Mouse (Mus musculus) heart, embryonic 13.5 days (tissue): Measurements from ENCODE around the gene Specc1. TPM values are rescaled to one million over a fixed set of nuclear protein-coding genes. Genes with fewer than 3 reads are reported as not detected.

Source experiments
- ATAC-seq: fragments of 200-750 bp; cut with Nextera tagmentation; 2 replicates; pipeline ENCODE4 v1.8.0; 2017; ENCODE audit warnings: moderate TSS enrichment; ENCODE audit not compliant: insufficient number of reproducible peaks, low FRiP score, low TSS enrichment; ENCODE audit errors: extremely low read depth
- H3K27ac ChIP-seq: fragments of 300-500 bp; sonication (generic); replicated peaks from 2 replicates; pipeline ENCODE4 v1.5.1; 2015; ENCODE audit warnings: moderate library complexity, mild to moderate bottlenecking, inconsistent platforms
- H3K27me3 ChIP-seq: fragments of 300-500 bp; sonication (generic); replicated peaks from 2 replicates; pipeline ENCODE4 v1.6.1; 2015; ENCODE audit warnings: mild to moderate bottlenecking, inconsistent platforms
- H3K36me3 ChIP-seq: fragments of 300-500 bp; sonication (generic); 2 replicates; pipeline ENCODE4 v1.6.1; 2015; ENCODE audit warnings: mild to moderate bottlenecking, inconsistent platforms
- H3K4me1 ChIP-seq: fragments of 300-500 bp; sonication (generic); 2 replicates; pipeline ENCODE4 v1.6.1; 2015; ENCODE audit warnings: inconsistent platforms
- H3K4me2 ChIP-seq: fragments of 300-500 bp; sonication (generic); 2 replicates; pipeline ENCODE4 v1.6.1; 2015; ENCODE audit warnings: inconsistent platforms, mild to moderate bottlenecking, moderate library complexity
- H3K4me3 ChIP-seq: fragments of 300-500 bp; sonication (generic); 2 replicates; pipeline ENCODE4 v1.5.1; 2015; ENCODE audit warnings: moderate library complexity, mild to moderate bottlenecking, inconsistent platforms
- H3K9ac ChIP-seq: fragments of 300-500 bp; sonication (generic); 2 replicates; pipeline ENCODE4 v1.6.1; 2015; ENCODE audit warnings: inconsistent platforms, mild to moderate bottlenecking, moderate library complexity
- H3K9me3 ChIP-seq: fragments of 300-500 bp; sonication (generic); 2 replicates; pipeline ENCODE4 v1.6.1; 2016; ENCODE audit warnings: inconsistent platforms
- WGBS: fragments of 180-500 bp; shearing (Covaris S2); methylation state at CpG from one replicate; pipeline ENCODE4 v1.1.7; 2015; ENCODE audit warnings: mixed read lengths; 5-methylcytosine and 5-hydroxymethylcytosine counted together
- polyA plus RNA-seq: library from polyadenylated mRNA; unstranded; fragments of >200 nt; fragmentation: Nextera tagmentation; extraction: Ambion mirVana; gene quantifications from 2 replicates; pipeline ENCODE4 v1.2.1, GENCODE M21; 2015

The Specc1 gene
- polyA plus RNA-seq, 1 experiment from 2014 or later: 13.1 TPM

DNA sequence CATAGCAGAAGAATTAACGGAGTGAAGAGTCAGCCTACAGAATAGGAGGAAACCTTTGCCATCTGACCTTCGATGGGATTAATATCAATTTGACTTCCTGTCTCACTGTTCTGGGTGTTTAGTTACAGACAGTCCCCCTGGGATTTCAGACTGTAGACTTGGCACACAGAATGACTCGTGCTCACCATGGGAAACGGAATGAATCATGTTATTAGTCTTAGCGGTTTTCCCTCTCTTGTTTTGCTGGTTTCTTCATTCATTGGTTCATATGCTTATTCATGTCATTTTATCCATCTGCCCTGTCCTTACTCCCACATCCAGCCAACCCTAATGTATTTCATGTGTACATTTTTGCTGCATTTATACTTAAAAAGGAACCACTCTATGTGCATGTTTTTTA lies 14.3 kb downstream of the Specc1 start:
- no peak for ATAC-seq
- no peak overlapping the region for H3K27ac ChIP-seq
- no peak overlapping the region for H3K9ac ChIP-seq
- H3K9me3 ChIP-seq: no peaks in the 10 kb centered on the region
- H3K4me3 ChIP-seq: no peak overlapping the region
- peaks cover 2% of the 10 kb centered on the region; the same call in 1 of the 2 replicates for H3K27me3 ChIP-seq
- WGBS: 54% methylated on average over 5 of the region's 5 CpGs
- no peak overlapping the region for H3K4me2 ChIP-seq
- H3K36me3 ChIP-seq: no peaks in the 10 kb centered on the region
- H3K4me1 ChIP-seq: peaks cover 6% of the 10 kb centered on the region

DNA sequence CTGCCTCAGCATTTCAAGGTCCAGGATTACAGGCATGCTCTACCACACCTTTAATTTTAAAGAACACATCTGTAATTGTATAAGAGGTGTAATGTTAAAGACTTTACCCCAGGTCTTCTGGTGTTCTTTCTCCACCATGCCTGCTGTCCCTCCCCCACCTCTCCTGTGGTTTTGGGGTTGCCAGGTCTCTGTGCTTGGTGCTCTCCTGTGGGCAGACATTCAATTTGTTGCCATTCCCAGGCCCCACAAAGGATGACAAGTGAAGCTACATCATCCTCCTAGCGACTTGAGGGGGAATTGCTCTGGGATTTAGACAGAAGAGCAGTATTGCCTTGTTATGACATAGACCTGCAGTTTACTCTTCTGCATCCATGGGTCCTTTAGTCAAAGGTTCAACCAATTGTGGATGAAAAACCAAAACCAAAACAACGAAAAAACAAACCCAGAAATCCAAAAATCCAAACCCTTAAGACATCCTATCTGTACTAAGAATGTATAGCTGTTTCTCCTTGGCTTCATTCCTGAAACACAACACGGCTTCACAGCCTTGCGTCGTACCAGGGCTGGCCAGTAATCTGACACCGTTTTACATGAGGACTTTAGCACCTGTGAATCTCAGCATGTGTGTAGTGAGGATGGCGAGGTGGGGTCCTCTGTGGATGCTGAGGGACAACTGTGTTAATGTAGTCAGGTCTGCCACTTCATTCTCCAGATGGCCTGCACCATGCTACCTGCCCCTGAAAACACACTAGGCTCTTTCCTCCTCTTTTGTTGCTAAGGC lies 15.1 kb downstream of the Specc1 start:
- H3K4me1 ChIP-seq: peaks cover 6% of the 10 kb centered on the region
- H3K4me3 ChIP-seq: no peak overlapping the region
- no peak overlapping the region for H3K4me2 ChIP-seq
- ATAC-seq: no peak
- no peaks in the 10 kb centered on the region for H3K36me3 ChIP-seq
- 49% methylated on average over 7 of the region's 7 CpGs for WGBS
- H3K27ac ChIP-seq: no peak overlapping the region
- H3K9me3 ChIP-seq: no peaks in the 10 kb centered on the region
- H3K27me3 ChIP-seq: peaks cover 2% of the 10 kb centered on the region; the same call in 1 of the 2 replicates
- no peak overlapping the region for H3K9ac ChIP-seq

DNA sequence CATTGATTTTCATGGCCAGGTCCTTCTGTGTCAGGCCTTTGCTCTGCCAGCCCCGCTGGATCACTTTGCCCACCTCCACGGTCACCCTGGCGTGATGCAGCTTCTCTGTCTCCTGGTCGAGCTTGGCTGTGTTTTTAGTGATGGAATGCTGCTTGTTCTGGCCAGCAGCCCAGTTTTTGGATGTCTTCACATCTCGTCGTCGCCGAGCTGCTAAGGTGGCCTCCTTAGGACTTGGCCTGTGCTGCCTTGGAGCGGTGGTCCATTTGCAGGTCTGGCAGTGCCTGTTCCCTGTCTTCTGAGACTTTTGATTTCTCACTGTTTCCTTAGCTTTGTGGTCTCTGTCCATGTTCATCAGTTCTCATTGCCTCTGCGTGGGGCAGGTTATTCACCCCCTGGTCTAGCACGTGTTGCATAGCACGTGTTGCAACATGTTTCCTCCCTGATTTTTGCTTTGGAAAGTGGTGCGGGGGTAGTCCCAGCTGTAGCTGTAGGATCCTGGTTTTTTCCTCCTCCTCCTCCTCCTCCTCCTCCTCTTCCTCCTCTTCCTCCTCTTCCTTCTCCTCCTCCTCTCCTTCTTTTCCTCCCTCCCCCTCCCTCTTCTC lies 17.6 kb downstream of the Specc1 start:
- H3K9ac ChIP-seq: no peak overlapping the region
- no peak overlapping the region for H3K4me2 ChIP-seq
- no peak for ATAC-seq
- no peak overlapping the region for H3K4me3 ChIP-seq
- no peaks in the 10 kb centered on the region for H3K9me3 ChIP-seq
- WGBS: 43% methylated on average over 13 of the region's 13 CpGs
- H3K4me1 ChIP-seq: peaks cover 6% of the 10 kb centered on the region
- no peak overlapping the region for H3K27ac ChIP-seq
- no peaks in the 10 kb centered on the region for H3K36me3 ChIP-seq
- peaks cover 2% of the 10 kb centered on the region; the same call in 1 of the 2 replicates for H3K27me3 ChIP-seq

DNA sequence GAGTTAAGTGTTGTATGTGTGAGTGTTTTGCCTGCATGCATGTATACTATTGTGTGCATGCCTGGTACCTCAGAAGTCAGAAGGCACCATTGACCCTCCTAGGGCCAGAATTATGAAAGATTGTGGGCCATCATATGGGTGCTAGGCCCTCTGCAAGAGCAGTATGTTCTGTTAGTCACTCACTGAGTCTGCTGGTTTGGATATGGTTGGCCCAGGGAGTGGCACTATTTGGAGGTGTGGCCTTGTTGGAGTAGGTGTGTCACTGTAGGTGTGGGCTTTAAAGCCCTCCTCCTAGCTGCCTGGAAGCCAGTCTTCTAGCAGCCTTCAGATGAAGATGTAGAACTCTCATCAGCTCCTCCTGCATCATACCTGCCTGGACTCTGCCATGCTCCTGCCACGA lies 19.2 kb downstream of the Specc1 start:
- Histone ChIP-seq H3K27ac (no peak overlapping the region), H3K9me3 (no peaks in the 10 kb centered on the region), H3K4me1 (peaks cover 6% of the 10 kb centered on the region), H3K27me3 (peaks cover 2% of the 10 kb centered on the region; the same call in 1 of the 2 replicates), H3K36me3 (no peaks in the 10 kb centered on the region), H3K9ac (no peak overlapping the region), H3K4me3 (no peak overlapping the region), H3K4me2 (no peak overlapping the region)
- WGBS: 73% methylated on average over 1 of the region's 1 CpGs
- no peak for ATAC-seq

DNA sequence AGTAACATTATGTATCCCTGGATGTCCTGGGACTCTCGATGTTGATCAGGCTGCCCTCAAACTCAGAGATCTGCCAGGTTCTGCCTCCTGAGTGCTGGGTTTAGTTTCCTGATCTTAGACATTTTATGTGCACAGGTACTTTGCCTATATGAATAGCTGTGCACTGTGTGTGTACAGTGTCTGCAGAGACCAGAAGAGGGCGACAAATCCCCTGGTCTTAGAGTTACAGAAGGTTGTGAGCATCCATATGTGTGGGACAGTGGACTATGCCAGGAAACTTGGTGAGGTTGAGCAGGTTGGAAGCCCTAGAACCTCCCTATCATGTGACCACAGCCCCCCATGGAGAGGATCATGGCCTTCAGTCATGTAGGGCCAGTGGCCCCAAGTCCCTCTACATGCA lies 24.7 kb downstream of the Specc1 start:
- Histone ChIP-seq H3K9ac (no peak overlapping the region), H3K27me3 (no peaks in the 10 kb centered on the region), H3K36me3 (no peaks in the 10 kb centered on the region), H3K27ac (no peak overlapping the region), H3K4me1 (no peaks in the 10 kb centered on the region), H3K4me3 (no peak overlapping the region), H3K9me3 (no peaks in the 10 kb centered on the region), H3K4me2 (no peak overlapping the region)
- 63% methylated on average over 2 of the region's 2 CpGs for WGBS
- ATAC-seq: no peak

DNA sequence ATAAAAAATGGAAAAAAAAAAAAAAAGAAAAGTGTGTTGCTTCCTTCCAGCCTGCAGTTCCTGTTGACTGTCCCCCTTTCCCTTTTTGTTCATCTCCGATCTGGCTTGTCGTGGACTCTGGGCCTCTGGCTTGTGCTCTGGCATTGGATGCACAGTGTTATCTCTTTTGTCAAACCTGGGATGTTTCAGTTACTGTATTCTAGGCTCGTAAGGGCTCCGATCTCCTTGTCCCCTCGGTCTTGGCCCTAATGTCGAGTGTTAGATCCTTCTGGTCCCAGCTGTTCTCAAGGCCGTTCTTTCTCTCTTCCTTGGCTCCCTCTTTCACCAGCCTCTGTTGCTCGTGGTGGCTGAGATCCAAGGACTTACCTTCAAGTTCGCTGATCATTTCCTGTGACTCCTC lies 26.3 kb downstream of the Specc1 start:
- Histone ChIP-seq H3K4me1 (no peaks in the 10 kb centered on the region), H3K27me3 (no peaks in the 10 kb centered on the region), H3K27ac (no peak overlapping the region), H3K9me3 (no peaks in the 10 kb centered on the region), H3K4me2 (no peak overlapping the region), H3K4me3 (no peak overlapping the region), H3K36me3 (no peaks in the 10 kb centered on the region), H3K9ac (no peak overlapping the region)
- ATAC-seq: no peak
- WGBS: 82% methylated on average over 9 of the region's 9 CpGs

DNA sequence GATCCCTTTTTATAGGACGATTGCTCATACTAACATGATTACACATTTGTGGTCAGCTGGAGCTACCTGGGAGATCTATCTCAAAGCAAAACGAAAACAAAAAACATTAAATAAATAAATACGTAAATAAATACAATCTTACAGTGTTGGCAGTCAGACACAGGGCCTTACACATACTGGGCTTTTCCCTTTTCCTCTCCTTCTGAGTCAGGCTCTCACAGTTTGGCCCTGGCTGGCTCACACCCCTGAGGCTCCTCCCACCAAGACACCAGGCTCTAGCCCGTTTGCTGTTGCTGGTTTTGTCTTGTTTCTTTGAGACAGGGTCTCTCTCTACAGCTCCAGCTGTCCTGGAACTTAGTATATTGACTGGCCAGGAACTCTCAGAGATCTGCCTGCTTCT lies 30.4 kb downstream of the Specc1 start:
- Histone ChIP-seq H3K4me1 (no peaks in the 10 kb centered on the region), H3K9me3 (no peaks in the 10 kb centered on the region), H3K36me3 (no peaks in the 10 kb centered on the region), H3K27ac (no peak overlapping the region), H3K27me3 (no peaks in the 10 kb centered on the region), H3K4me2 (no peak overlapping the region), H3K4me3 (no peak overlapping the region), H3K9ac (no peak overlapping the region)
- no peak for ATAC-seq
- 66% methylated on average over 4 of the region's 4 CpGs for WGBS

DNA sequence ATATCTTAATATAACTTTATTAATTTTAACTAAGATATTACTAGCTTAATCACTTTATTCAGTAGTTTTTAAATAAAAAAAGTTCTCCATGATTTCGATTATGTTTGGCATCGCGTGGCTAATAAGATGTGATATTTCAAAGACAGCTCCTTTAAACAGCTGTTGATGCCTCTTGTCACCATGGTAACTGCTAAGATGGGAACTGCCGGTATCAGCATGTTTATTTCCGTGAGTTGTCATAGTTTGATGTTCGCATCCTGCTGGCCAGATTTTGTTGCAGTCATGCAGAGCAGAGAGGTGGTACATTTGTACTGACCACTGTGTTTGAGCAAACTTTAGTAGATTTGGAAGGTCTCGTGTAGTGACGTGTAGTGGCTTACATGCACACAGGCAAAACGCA lies 33.1 kb downstream of the Specc1 start:
- no peaks in the 10 kb centered on the region for H3K9me3 ChIP-seq
- no peaks in the 10 kb centered on the region for H3K36me3 ChIP-seq
- no peak overlapping the region for H3K9ac ChIP-seq
- H3K4me2 ChIP-seq: no peak overlapping the region
- no peaks in the 10 kb centered on the region for H3K4me1 ChIP-seq
- H3K4me3 ChIP-seq: no peak overlapping the region
- no peak overlapping the region for H3K27ac ChIP-seq
- ATAC-seq: no peak
- 69% methylated on average over 9 of the region's 9 CpGs for WGBS
- no peaks in the 10 kb centered on the region for H3K27me3 ChIP-seq

DNA sequence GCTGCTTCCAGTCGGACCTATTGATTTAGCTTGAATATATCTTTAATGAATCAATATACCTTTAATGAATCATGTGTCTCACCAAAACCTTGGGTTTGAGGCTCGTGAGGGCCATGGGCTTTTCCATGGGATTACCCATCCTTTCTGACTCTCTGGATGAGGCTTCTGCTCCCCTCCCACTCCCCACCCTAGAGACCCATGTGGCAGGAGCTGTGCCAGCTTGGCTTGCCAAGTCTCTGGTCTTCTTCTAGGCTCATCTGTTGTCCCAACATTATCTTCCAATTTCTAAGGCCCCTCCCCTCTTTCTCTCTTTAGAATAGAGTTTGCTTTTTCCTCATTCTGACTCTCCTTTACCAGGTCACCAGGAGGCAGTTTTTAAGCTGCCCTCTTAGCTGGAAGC lies 35.0 kb downstream of the Specc1 start:
- H3K27ac ChIP-seq: no peak overlapping the region
- H3K36me3 ChIP-seq: no peaks in the 10 kb centered on the region
- no peak overlapping the region for H3K4me3 ChIP-seq
- H3K4me1 ChIP-seq: no peaks in the 10 kb centered on the region
- 62% methylated on average over 2 of the region's 2 CpGs for WGBS
- ATAC-seq: no peak
- no peak overlapping the region for H3K9ac ChIP-seq
- no peak overlapping the region for H3K4me2 ChIP-seq
- no peaks in the 10 kb centered on the region for H3K27me3 ChIP-seq
- no peaks in the 10 kb centered on the region for H3K9me3 ChIP-seq

DNA sequence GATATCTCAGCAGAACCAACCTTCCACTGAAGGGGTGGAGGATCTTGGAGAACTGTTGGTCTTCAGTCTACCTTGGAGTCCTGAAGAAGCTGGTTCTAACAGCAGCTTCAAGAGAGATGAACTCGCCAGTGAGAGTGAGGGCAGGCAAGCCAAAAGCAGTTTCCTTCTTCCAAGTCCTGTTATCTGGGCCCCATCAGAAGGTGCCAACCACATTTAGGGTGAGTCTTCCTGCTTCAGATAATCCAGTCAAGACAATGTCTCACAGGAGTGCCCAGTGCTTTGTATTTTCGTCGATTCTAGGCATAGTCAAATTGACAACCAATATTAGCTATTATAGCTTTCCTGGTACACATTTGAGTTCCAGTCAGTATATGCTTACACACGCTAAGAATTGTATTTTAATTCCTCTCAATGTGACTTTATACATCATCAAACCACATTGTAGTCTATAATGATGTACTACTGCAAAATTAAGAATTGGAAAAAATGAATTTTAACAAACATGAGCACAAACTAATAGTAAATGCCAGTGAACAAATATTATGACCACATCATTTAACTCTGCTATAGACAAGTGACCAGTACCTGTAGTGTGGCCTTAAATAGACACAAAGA lies 36.2 kb downstream of the Specc1 start:
- WGBS: 71% methylated on average over 4 of the region's 4 CpGs
- Histone ChIP-seq H3K4me2 (no peak overlapping the region), H3K36me3 (no peaks in the 10 kb centered on the region), H3K9me3 (no peaks in the 10 kb centered on the region), H3K9ac (no peak overlapping the region), H3K27me3 (no peaks in the 10 kb centered on the region), H3K4me3 (no peak overlapping the region), H3K4me1 (no peaks in the 10 kb centered on the region), H3K27ac (no peak overlapping the region)
- no peak for ATAC-seq

DNA sequence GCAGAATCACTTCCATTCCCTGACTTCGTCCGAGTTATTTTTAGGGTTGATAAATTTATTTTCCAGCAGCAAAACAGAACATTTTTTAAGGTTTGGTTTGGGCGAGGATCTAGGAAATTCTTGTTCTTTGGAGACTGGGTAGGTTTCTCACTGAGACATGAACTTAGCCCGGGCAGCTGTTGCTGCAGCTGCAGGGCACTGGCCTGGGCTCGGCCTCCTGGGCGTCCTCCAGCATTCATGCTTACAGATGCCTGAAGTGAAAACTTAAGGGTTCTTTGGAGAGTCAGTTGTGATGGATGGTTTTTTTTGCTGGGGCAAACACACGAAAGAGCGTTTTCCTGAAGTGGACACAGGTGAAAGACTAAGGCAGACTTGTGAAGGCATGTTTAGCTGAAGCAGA lies 42.9 kb downstream of the Specc1 start:
- H3K27me3 ChIP-seq: no peaks in the 10 kb centered on the region
- no peak overlapping the region for H3K27ac ChIP-seq
- ATAC-seq: no peak
- no peaks in the 10 kb centered on the region for H3K9me3 ChIP-seq
- H3K4me3 ChIP-seq: no peak overlapping the region
- WGBS: 80% methylated on average over 8 of the region's 8 CpGs
- H3K4me1 ChIP-seq: peaks cover 3% of the 10 kb centered on the region
- H3K36me3 ChIP-seq: no peaks in the 10 kb centered on the region
- H3K9ac ChIP-seq: no peak overlapping the region
- no peak overlapping the region for H3K4me2 ChIP-seq

DNA sequence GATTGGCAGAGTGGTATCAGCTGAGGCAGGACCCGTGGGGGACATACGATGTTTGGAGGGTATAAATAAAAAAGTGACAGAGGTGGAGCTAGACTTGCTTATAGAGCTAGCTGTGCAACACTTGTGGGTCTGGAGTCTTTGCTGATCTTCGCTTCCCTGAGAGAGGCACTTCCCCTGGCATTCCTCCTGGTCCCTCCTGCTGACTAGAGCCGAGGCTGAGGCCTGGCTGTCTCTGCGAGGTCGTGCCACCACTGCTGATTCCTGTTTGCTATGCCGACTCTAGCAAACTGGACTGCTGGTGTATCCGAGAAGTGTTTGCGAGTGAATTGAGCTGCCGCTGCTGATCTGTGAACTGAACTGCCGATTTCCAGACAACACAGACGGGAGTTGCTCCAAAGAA lies 43.5 kb downstream of the Specc1 start:
- ATAC-seq: no peak
- Histone ChIP-seq H3K27ac (no peak overlapping the region), H3K4me1 (peaks cover 9% of the 10 kb centered on the region), H3K4me3 (no peak overlapping the region), H3K36me3 (no peaks in the 10 kb centered on the region), H3K4me2 (no peak overlapping the region), H3K27me3 (no peaks in the 10 kb centered on the region), H3K9me3 (no peaks in the 10 kb centered on the region), H3K9ac (no peak overlapping the region)
- WGBS: 80% methylated on average over 12 of the region's 12 CpGs
